Mouse (Mus musculus) layer of hippocampus, adult 9-11 months (tissue): ENCODE data around the gene Agap1.

ENCODE experiments used
- DNase-seq: peaks from one replicate; pipeline ENCODE4 v3.0.0; 2022

Gene Agap1

GRCm38 (mm10) chr1:89775750-89776149 lies 321.1 kb downstream of the Agap1 start:
- DNase-seq: no peak

GRCm38 (mm10) chr1:89780675-89781074 lies 326.1 kb downstream of the Agap1 start:
- no peak for DNase-seq

GRCm38 (mm10) chr1:89781861-89782260 lies 327.3 kb downstream of the Agap1 start:
- DNase-seq: no peak

- no peak for DNase-seq
Measured at GRCm38 (mm10) chr1:89786793-89787192, 332.2 kb downstream of the Agap1 start.

- DNase-seq: no peak
Measured at GRCm38 (mm10) chr1:89798724-89799123, 344.1 kb downstream of the Agap1 start.

- DNase-seq: peak; percentile 28
Measured at GRCm38 (mm10) chr1:89801506-89801905, 346.9 kb downstream of the Agap1 start.

GRCm38 (mm10) chr1:89804981-89805380 lies 350.4 kb downstream of the Agap1 start:
- DNase-seq: peak; percentile 25

- DNase-seq: no peak
Measured at GRCm38 (mm10) chr1:89812816-89813215, 358.2 kb downstream of the Agap1 start.

GRCm38 (mm10) chr1:89816487-89817206 lies 362.0 kb downstream of the Agap1 start:
- DNase-seq: no peak

- no peak for DNase-seq
Measured at GRCm38 (mm10) chr1:89821822-89822221, 367.2 kb downstream of the Agap1 start.

- DNase-seq: no peak
Measured at GRCm38 (mm10) chr1:89822431-89822830, 367.8 kb downstream of the Agap1 start.

GRCm38 (mm10) chr1:89823036-89823435 lies 368.4 kb downstream of the Agap1 start:
- DNase-seq: no peak

- no peak for DNase-seq
Measured at GRCm38 (mm10) chr1:89827051-89827450, 372.4 kb downstream of the Agap1 start.

- no peak for DNase-seq
Measured at GRCm38 (mm10) chr1:89831095-89831494, 376.5 kb downstream of the Agap1 start.

- no peak for DNase-seq
Measured at GRCm38 (mm10) chr1:89844064-89844463, 389.5 kb downstream of the Agap1 start.

GRCm38 (mm10) chr1:89845487-89845886 lies 390.9 kb downstream of the Agap1 start:
- no peak for DNase-seq

GRCm38 (mm10) chr1:89846148-89846547 lies 391.5 kb downstream of the Agap1 start:
- no peak for DNase-seq

- no peak for DNase-seq
Measured at GRCm38 (mm10) chr1:89848356-89849039, 393.9 kb downstream of the Agap1 start.

GRCm38 (mm10) chr1:89849151-89849860 lies 394.7 kb downstream of the Agap1 start:
- DNase-seq: peak; percentile 19

- peak; percentile 73 for DNase-seq
Measured at GRCm38 (mm10) chr1:89849861-89850230, 395.2 kb downstream of the Agap1 start.

- DNase-seq: no peak
Measured at GRCm38 (mm10) chr1:89850681-89851414, 396.2 kb downstream of the Agap1 start.

- no peak for DNase-seq
Measured at GRCm38 (mm10) chr1:89859182-89859581, 404.6 kb downstream of the Agap1 start.
